Mouse (Mus musculus) kidney, postnatal 0 days (tissue): ENCODE data around the gene Rnf128. TPM values are rescaled to one million over a fixed set of nuclear protein-coding genes. Genes with fewer than 3 reads are reported as not detected.
A peak's percentile ranks its signal among the peaks of the same experiment; 100 is the strongest.

Source experiments
- ATAC-seq: fragments of 200-750 bp; cut with Nextera tagmentation; replicated peaks from 2 replicates; pipeline ENCODE4 v1.8.0; 2017; ENCODE audit warnings: low read depth, moderate number of reproducible peaks, moderate TSS enrichment, moderate library complexity; ENCODE audit not compliant: low FRiP score
- DNase-seq: peaks from one replicate; pipeline ENCODE4 v3.0.0-alpha.2; 2016; ENCODE audit warnings: low spot score
- H3K27ac ChIP-seq: fragments of 300-500 bp; sonication (generic); 2 replicates; pipeline ENCODE4 v1.5.1; 2014; ENCODE audit warnings: mild to moderate bottlenecking
- H3K27me3 ChIP-seq: fragments of 300-500 bp; sonication (generic); 2 replicates; pipeline ENCODE4 v1.6.1; 2014; ENCODE audit warnings: low read length, mixed read lengths; ENCODE audit not compliant: insufficient read depth
- H3K36me3 ChIP-seq: fragments of 300-500 bp; sonication (generic); 2 replicates; pipeline ENCODE4 v1.6.1; 2014; ENCODE audit warnings: low read length, mixed read lengths; ENCODE audit not compliant: insufficient read depth
- H3K4me1 ChIP-seq: fragments of 300-500 bp; sonication (generic); replicated peaks from 2 replicates; pipeline ENCODE4 v1.6.1; 2014; ENCODE audit warnings: antibody characterized with exemption, low read length, mixed read lengths; ENCODE audit not compliant: insufficient read depth
- H3K4me2 ChIP-seq: fragments of 300-500 bp; sonication (generic); 2 replicates; pipeline ENCODE4 v1.6.1; 2014; ENCODE audit warnings: mild to moderate bottlenecking, low read length, moderate library complexity, mixed read lengths
- H3K4me3 ChIP-seq: fragments of 300-500 bp; sonication (generic); replicated peaks from 2 replicates; pipeline ENCODE4 v1.5.1; 2014; ENCODE audit warnings: low read depth, low read length
- H3K9ac ChIP-seq: fragments of 300-500 bp; sonication (generic); 2 replicates; pipeline ENCODE4 v1.6.1; 2014; ENCODE audit warnings: low read depth, low read length
- H3K9me3 ChIP-seq: fragments of 300-500 bp; sonication (generic); replicated peaks from 2 replicates; pipeline ENCODE4 v1.6.1; 2016; ENCODE audit warnings: low read length, inconsistent platforms, mixed read lengths
- CTCF ChIP-seq: IDR thresholded peaks from 2 replicates; pipeline ENCODE4 v1.5.1; 2016; ENCODE audit warnings: antibody characterized with exemption, low read depth, mild to moderate bottlenecking, moderate library complexity
- WGBS: fragments of 180-500 bp; shearing (Covaris S2); extraction: QIAGEN DNeasy Blood & Tissue Kit; methylation state at CpG from one replicate; pipeline ENCODE4 v1.1.7; 2014; 5-methylcytosine and 5-hydroxymethylcytosine counted together
- polyA plus RNA-seq: library from polyadenylated mRNA; unstranded; fragments of >200 nt; fragmentation: Nextera tagmentation; extraction: Ambion mirVana; gene quantifications from 2 replicates; pipeline ENCODE4 v1.2.1, GENCODE M21; 2015

Gene Rnf128
- polyA plus RNA-seq = 92.0 and 96.3 TPM in 2 replicates

- DNase-seq (peak; percentile 35), ATAC-seq (0 out of 2 replicates have a peak, but pooled peaks have one; percentile 25)
- 0 out of 2 replicates have a peak within 1 kb of the TSS, but pooled peaks have one; percentile 13 for H3K4me3 ChIP-seq
- no peaks in the 10 kb centered on the region for H3K9me3 ChIP-seq
- H3K27me3 ChIP-seq = no peaks in the 10 kb centered on the region
- H3K9ac ChIP-seq = no peak within 1 kb of the TSS
- WGBS = 55% methylated on average over 8 of the region's 8 CpGs
- no peaks in the 10 kb centered on the region for H3K4me1 ChIP-seq
- peak within 1 kb of the TSS; percentile 7; the same call in 1 of the 2 replicates for H3K4me2 ChIP-seq
- no peaks in the 10 kb centered on the region for H3K36me3 ChIP-seq
- peak within 1 kb of the TSS; percentile 31 for H3K27ac ChIP-seq
- no peak for TF ChIP-seq CTCF
These were observed at the start of gene Rnf128 for GRCm38 (mm10) chrX:139562925-139563461. Rnf128 (plus strand) TSS chrX:139563316.

- Histone ChIP-seq H3K9ac (no peak overlapping the region), H3K4me2 (no peak overlapping the region), H3K36me3 (no peaks in the 10 kb centered on the region), H3K9me3 (no peaks in the 10 kb centered on the region), H3K27me3 (no peaks in the 10 kb centered on the region), H3K4me3 (no peak overlapping the region), H3K27ac (no peak overlapping the region), H3K4me1 (no peaks in the 10 kb centered on the region)
- ATAC-seq (no peak), DNase-seq (no peak)
- WGBS = 88% methylated on average over 2 of the region's 2 CpGs
- TF ChIP-seq CTCF = no peak
These were observed 47.0 kb upstream of the Rnf128 start for GRCm38 (mm10) chrX:139516156-139516555.

GRCm38 (mm10) chrX:139519251-139519650 is 43.9 kb upstream of the Rnf128 start:
- no peaks in the 10 kb centered on the region for H3K4me1 ChIP-seq
- no peaks in the 10 kb centered on the region for H3K27me3 ChIP-seq
- H3K9ac ChIP-seq = no peak overlapping the region
- ATAC-seq (no peak), DNase-seq (no peak)
- TF ChIP-seq CTCF = no peak
- H3K4me3 ChIP-seq = no peak overlapping the region
- H3K9me3 ChIP-seq = no peaks in the 10 kb centered on the region
- no peak overlapping the region for H3K4me2 ChIP-seq
- 60% methylated on average over 2 of the region's 2 CpGs for WGBS
- H3K27ac ChIP-seq = no peak overlapping the region
- no peaks in the 10 kb centered on the region for H3K36me3 ChIP-seq

GRCm38 (mm10) chrX:139524303-139525091 is 38.6 kb upstream of the Rnf128 start:
- no peak overlapping the region for H3K4me3 ChIP-seq
- DNase-seq (peak; percentile 9), ATAC-seq (peak; percentile 65)
- H3K9ac ChIP-seq = no peak overlapping the region
- 62% methylated on average over 5 of the region's 5 CpGs for WGBS
- H3K36me3 ChIP-seq = no peaks in the 10 kb centered on the region
- no peaks in the 10 kb centered on the region for H3K4me1 ChIP-seq
- H3K27me3 ChIP-seq = no peaks in the 10 kb centered on the region
- no peak overlapping the region for H3K4me2 ChIP-seq
- no peaks in the 10 kb centered on the region for H3K9me3 ChIP-seq
- TF ChIP-seq CTCF = no peak
- H3K27ac ChIP-seq = peak overlapping the region; percentile 54

GRCm38 (mm10) chrX:139525724-139526123 is 37.4 kb upstream of the Rnf128 start:
- Histone ChIP-seq H3K27me3 (no peaks in the 10 kb centered on the region), H3K4me2 (no peak overlapping the region), H3K9ac (no peak overlapping the region), H3K4me1 (no peaks in the 10 kb centered on the region), H3K27ac (no peak overlapping the region), H3K4me3 (no peak overlapping the region), H3K36me3 (no peaks in the 10 kb centered on the region), H3K9me3 (no peaks in the 10 kb centered on the region)
- WGBS = 83% methylated on average over 2 of the region's 2 CpGs
- DNase-seq (no peak), ATAC-seq (no peak)
- TF ChIP-seq CTCF = no peak

GRCm38 (mm10) chrX:139526984-139527383 is 36.1 kb upstream of the Rnf128 start:
- TF ChIP-seq CTCF = no peak
- no peak overlapping the region for H3K4me2 ChIP-seq
- DNase-seq (no peak), ATAC-seq (no peak)
- H3K9ac ChIP-seq = no peak overlapping the region
- H3K36me3 ChIP-seq = no peaks in the 10 kb centered on the region
- no peak overlapping the region for H3K27ac ChIP-seq
- no peaks in the 10 kb centered on the region for H3K27me3 ChIP-seq
- H3K4me1 ChIP-seq = no peaks in the 10 kb centered on the region
- no peak overlapping the region for H3K4me3 ChIP-seq
- WGBS = 91% methylated on average over 4 of the region's 4 CpGs
- H3K9me3 ChIP-seq = no peaks in the 10 kb centered on the region
